Mouse (Mus musculus) left cerebral cortex, adult 8-10 months (tissue): ENCODE measurements around the gene Btbd11. TPM values are rescaled to one million over a fixed set of nuclear protein-coding genes. Genes with fewer than 3 reads are reported as not detected.

Experiments
- DNase-seq, 2 experiments: peaks; one replicate each; pipeline ENCODE4 v3.0.0; 2022; ENCODE audit warnings: low spot score in 2 of 2
- total RNA-seq, 4 experiments: library from RNA; stranded (reverse); gene quantifications; 2 replicates each; pipeline ENCODE4 v1.2.4; 2022

Gene Btbd11
- total RNA-seq, 4 experiments from 2014 or later = 21.3 to 31.7 (median 27.6) TPM

GRCm38 (mm10) chr10:85590043-85590442, 203.4 kb downstream of the Btbd11 start:
- no peak for DNase-seq

DNA sequence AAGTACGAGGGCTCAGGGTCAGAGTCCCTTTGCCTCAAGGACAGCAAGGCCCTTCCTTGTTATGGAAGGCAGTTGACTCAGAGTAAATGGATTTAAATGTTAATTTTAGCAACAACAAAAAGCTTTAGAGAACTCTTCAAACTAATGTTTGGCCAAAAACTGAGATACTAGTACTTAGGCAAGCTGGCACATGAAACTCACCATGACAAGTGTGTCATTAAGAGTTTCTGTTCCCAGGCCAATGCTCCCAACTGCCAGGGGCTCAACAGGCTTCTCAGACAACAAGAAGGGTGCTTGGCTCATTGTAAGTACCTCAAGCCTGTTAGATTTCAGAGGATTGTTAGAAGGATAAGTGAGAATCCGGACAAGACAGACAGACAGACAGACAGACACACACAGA, 204.7 kb downstream of the Btbd11 start:
- DNase-seq = no peak

DNA sequence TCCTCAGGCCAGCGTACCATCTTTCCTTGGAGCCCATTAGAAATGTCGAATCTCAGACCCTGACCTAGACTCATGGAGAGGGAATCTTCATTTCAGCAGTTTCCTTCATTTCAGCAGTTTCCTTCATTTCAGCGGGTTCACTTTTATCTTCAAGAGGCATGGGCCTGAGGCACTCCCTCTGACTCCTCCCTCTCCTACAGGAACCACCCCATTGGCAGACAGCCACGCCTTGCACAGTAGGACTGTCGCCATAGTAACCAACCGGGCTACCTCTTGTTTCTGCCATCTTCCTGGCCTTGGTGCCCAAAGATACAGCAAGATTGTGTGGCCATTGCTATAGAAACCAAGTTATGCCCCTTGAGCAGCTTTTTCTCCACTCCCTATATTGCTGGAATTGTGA, 205.4 kb downstream of the Btbd11 start:
- no peak for DNase-seq

- no peak for DNase-seq
Measured at GRCm38 (mm10) chr10:85596301-85596700, 209.7 kb downstream of the Btbd11 start.

- peak in 1 of 2 experiments; percentile 43 for DNase-seq
Measured at GRCm38 (mm10) chr10:85598093-85598599, 211.5 kb downstream of the Btbd11 start.

DNA sequence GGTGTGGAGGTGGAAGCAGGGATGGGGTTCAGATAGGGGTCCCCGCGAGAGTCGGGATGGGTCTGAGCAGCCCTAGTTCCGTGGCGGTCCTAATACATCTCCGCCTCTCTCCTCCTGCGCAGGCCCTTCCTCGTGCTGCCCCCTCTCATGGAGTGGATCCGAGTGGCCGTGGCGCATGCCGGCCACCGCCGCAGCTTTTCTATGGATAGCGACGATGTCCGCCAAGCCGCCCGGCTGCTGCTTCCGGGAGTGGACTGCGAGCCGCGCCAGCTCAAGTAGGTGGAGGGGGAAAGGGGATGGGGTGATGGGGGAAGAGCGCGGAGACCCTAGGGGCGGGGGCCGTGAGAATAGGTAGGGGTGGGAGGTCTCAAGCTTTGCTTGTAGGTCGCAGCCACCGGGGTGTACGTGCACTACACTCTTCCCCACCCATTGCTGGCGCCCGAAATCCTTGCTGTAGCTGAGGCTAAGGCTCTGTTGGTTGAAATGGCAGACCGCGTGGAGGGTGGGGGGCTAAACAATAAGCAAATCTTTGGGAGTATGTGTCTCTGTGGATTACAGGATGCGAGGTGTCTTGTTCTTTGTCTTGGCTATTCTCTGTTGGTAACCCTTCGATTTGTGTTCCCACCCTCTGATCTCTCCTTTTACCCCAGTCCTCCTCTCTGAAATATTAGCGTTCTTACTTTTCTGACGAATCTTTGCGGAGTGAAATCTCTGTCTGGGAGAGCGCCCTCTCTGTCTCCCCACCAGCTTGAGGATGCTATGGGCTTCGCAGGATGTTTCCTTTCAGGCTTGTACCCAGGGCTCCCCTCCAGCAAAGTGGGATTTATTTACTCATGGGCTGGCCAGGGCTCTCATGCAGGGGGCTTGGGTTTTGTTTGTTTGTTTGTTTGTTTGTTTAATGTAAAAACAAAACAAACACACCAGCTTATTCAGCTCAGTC, 212.3 kb downstream of the Btbd11 start:
- no peak for DNase-seq

DNA sequence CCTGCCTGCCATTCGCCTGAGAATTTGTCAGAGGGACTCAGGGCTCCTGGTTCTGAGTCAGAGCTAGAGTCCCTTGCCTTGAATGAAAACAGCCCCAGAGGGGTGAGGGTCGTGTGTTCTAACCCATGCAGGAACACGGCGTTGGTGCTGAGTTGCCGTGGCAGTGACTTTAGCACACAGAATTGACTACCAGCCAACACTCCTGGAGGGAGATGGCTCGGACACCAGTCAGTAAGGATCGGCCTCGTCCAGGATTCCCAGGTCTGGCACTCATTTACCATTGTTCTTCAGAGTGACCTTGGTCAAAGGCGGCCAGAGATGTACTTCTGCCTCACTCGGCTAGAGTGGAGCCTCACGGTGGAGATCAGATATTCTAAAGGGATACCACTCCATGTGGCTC, 215.9 kb downstream of the Btbd11 start:
- no peak for DNase-seq

GRCm38 (mm10) chr10:85604556-85604955, 217.9 kb downstream of the Btbd11 start:
- no peak for DNase-seq

DNA sequence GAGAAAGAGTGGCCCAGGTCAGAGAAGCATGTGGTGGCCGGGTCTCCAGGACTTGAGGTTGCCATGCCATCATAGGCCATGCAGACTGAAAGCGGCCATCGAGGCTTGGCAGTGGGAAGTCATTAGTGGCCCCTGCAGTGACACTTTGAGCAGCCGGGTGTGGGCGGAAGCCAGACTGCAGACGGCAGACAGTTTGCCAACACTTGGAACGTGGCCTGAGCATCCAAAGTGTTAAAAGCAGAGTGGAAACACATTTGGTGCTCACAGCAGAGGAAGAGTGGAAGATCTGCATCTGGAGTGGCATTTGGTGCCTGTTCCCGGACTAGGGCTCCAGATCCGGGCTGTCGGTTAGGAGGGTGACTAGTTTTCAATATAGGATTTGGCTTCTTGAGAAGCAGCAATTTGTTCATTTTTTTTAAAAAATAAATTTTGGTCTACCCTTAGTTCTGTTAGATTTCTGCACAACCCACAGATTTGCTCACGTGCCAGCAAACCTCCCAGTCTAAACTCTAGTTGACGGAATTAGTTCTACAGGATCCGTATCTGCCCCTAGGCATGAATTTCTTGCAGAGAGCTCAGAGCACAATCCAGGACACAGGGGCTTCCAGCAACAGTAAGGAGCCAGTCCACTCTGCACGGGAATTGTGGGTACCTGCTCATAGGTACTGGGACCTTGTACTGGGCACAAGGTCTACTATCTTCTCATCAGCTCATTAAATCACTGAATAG, 222.1 kb downstream of the Btbd11 start:
- peak; percentile 18 to 80 for DNase-seq

- DNase-seq = no peak
Measured at GRCm38 (mm10) chr10:85617080-85617479, 230.5 kb downstream of the Btbd11 start.

- no peak for DNase-seq
Measured at GRCm38 (mm10) chr10:85617501-85618417, 231.1 kb downstream of the Btbd11 start.

DNA sequence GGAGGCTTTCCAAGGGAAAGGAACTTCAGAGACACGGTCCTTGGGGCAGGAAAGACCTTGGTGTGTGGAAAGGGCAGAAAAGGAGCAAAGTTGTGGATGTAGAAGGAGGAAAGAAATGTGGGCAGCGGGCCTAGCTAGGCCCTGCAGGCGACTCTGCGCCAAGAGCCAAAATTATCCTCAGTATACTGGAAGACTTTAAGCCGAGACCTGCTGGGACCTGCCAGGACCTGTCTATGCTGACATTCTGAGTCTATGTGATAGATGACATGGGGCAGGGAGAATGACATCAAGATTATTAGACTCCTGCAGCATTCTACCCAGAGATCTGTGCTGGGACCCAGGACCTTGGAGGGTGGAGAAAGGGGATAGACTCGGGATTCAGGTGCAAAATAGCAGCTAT, 234.5 kb downstream of the Btbd11 start:
- no peak for DNase-seq

- peak; percentile 31 to 39 for DNase-seq
Measured at GRCm38 (mm10) chr10:85624504-85625169, 238.0 kb downstream of the Btbd11 start.

- DNase-seq = no peak
Measured at GRCm38 (mm10) chr10:85625170-85625686, 238.6 kb downstream of the Btbd11 start.

- DNase-seq = no peak
Measured at GRCm38 (mm10) chr10:85632030-85632429, 245.4 kb downstream of the Btbd11 start.

DNA sequence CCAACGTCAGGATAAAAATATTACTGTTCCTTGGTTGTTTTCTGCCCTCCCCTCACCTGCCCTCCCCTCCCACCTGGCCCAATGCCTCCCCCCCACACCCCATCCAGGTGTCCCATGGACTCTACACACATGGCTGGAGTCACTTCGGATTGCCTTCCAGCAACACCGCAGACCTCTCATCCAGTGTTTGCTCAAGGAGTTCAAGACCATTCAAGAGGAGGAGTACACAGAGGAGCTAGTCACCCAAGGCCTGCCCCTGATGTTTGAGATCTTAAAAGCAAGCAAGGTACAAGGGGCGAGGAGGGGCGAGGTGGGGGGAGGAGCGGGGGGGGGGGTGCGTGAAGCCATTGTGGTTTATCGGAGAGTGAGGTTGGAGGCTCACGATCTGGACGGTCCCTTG, 247.0 kb downstream of the Btbd11 start:
- DNase-seq = no peak

DNA sequence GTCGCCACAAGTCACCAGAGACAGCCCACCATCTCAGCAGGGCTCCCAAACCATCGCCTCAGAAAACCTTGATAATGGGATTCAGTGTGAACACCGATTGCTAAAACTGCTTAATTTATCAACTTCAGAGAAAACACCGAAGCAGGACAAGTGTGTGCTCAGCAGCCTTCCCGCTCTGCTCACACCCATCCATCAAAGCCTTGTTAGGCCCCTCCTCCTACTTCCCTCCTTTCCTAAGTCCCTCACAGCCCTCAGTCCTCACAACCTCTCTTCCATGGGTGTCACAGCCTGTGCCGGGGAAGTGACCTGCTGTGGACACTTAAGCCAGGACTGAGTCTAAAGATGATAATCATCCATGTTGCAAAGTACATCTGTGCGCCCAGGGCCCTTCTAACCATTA, 251.0 kb downstream of the Btbd11 start:
- no peak for DNase-seq

DNA sequence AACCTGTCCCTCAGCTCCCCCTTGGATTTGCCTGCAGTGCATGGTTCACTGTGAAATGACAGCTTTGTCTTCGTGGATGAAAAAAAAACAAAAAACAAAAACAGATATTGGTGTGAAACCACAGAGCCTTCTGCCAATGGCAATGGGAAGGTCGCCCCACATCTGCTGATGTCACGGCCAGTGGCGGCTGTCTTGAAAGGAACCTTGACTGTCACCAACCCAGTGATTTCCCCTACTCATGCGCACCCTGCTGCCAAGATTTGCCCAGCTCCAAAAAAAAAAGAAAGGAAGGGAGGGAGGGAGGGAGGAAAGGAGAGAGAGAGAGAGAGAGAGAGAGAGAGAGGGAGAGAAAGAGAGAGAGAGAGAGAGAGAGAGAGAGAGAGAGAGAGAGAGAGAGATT, 251.5 kb downstream of the Btbd11 start:
- DNase-seq = no peak

- no peak for DNase-seq
Measured at GRCm38 (mm10) chr10:85639581-85639980, 253.0 kb downstream of the Btbd11 start.

- no peak for DNase-seq
Measured at GRCm38 (mm10) chr10:85640408-85640807, 253.8 kb downstream of the Btbd11 start.
